Mouse (Mus musculus): ENCODE data around the gene Rfx1. TPM values are rescaled to one million over a fixed set of nuclear protein-coding genes. Genes with fewer than 3 reads are reported as not detected.

Rfx1 gene
- polyA plus RNA-seq, 1 experiment from 2014 or later: 11.3 TPM

DNA sequence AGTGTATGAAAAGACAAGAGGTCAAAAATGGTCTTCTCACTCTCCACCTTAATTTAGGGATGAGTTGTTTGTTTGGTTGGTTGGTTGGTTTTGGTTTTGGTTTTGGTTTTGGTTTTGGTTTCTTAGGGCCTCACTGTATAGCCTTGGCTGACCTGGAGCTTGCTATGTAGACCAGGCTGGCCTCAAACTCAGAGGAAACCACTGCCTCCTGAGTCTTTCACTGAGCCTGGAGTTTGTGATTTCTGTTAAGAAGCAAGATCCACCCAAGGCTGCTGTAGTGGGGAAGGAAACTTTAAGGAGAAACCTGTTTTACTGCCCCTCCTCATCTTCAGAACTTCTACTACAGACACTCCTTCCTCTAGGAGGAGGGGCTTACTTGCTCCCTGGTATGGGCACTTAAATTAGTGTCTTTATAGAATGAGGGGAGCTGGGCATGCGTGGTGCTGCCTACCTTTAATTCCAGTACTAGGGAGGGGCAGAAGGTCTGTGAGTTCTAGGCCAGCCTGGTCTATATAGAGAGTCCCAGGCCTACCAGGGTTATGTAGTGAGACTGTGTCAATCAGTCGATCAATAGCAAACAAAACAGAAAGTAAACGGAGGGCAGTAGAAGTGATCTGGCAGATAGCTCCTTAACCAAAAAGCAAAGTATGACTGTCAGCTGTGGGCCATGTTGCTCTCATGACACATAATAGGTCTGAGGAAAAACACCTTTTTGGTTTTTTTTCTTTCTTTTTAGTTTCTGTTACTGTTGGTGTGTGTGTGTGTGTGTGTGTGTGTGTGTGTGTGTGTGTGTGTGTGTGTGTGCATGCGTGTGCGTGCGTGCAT is 39.8 kb downstream of the Rfx1 start:
- H3K4me1 ChIP-seq (ENCODE audit: control insufficient read depth, insufficient read depth, low read length): peaks cover 16% of the 10 kb centered on the region
- no peaks in the 10 kb centered on the region for H3K27me3 ChIP-seq (ENCODE audit: control insufficient read depth, insufficient read depth, low read depth, low read length)
- H3K27ac ChIP-seq (ENCODE audit: low read length): no peak overlapping the region
- ATAC-seq: no peak
- no peak overlapping the region for H3K4me3 ChIP-seq (ENCODE audit: low read depth, low read length)
- no peak overlapping the region for H3K9ac ChIP-seq (ENCODE audit: low read depth, low read length)
- no peaks in the 10 kb centered on the region for H3K9me3 ChIP-seq (replicated peaks; ENCODE audit: control insufficient read depth, low read length, poor library complexity, severe bottlenecking)
- H3K4me2 ChIP-seq (ENCODE audit: low read length): no peak overlapping the region
- H3K36me3 ChIP-seq (ENCODE audit: control insufficient read depth, insufficient read depth, low read length): peaks cover 3% of the 10 kb centered on the region; the same call in 1 of the 2 replicates
- WGBS: 94% methylated on average over 5 of the region's 6 CpGs

DNA sequence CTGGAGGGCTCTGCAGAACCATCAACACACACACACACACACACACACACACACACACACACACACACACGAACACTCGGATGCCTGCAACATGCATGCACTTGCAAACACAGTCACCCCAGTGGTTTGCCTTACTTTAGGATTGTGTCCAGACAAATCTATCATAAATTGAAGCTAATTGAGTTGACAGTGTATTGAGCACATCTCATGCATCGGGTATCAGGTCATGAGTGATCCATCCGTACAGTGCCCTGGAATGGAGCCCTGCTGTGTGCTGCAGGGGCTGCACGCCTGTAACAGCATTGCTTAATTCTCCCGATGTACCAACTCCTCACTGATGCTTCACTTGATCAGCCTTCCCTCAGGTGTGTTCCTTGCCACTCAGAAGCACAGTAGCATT is 49.0 kb downstream of the Rfx1 start:
- Histone ChIP-seq H3K9ac (ENCODE audit: low read depth, low read length) (no peak overlapping the region), H3K4me2 (ENCODE audit: low read length) (no peak overlapping the region), H3K27me3 (ENCODE audit: control insufficient read depth, insufficient read depth, low read depth, low read length) (no peaks in the 10 kb centered on the region), H3K36me3 (ENCODE audit: control insufficient read depth, insufficient read depth, low read length) (no peaks in the 10 kb centered on the region), H3K27ac (ENCODE audit: low read length) (no peak overlapping the region), H3K9me3 (replicated peaks; ENCODE audit: control insufficient read depth, low read length, poor library complexity, severe bottlenecking) (no peaks in the 10 kb centered on the region), H3K4me3 (ENCODE audit: low read depth, low read length) (no peak overlapping the region), H3K4me1 (ENCODE audit: control insufficient read depth, insufficient read depth, low read length) (no peaks in the 10 kb centered on the region)
- no peak for ATAC-seq
- 79% methylated on average over 6 of the region's 6 CpGs for WGBS

DNA sequence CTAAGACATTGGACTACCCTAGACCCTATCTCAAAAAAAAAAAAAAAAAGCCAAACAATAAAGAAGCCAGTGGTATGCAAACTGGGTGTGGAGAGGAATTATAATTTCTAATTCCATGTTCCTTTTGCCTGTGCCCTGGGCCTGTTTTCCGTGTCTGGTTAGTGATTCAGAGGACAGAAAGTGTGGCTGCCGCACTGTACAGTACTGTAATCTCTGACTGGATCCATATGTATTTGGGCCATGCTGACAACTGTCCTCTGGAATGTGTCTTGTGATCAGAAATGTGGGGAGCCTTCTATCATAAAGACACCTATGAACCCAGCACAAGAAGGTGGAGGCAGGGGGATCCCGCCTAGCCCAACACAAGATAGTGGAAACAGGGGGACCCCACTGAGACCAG is 55.5 kb downstream of the Rfx1 start:
- no peak for ATAC-seq
- Histone ChIP-seq H3K4me2 (ENCODE audit: low read length) (no peak overlapping the region), H3K36me3 (ENCODE audit: control insufficient read depth, insufficient read depth, low read length) (no peaks in the 10 kb centered on the region), H3K4me1 (ENCODE audit: control insufficient read depth, insufficient read depth, low read length) (no peaks in the 10 kb centered on the region), H3K27ac (ENCODE audit: low read length) (no peak overlapping the region), H3K27me3 (ENCODE audit: control insufficient read depth, insufficient read depth, low read depth, low read length) (no peaks in the 10 kb centered on the region), H3K4me3 (ENCODE audit: low read depth, low read length) (no peak overlapping the region), H3K9ac (ENCODE audit: low read depth, low read length) (no peak overlapping the region), H3K9me3 (replicated peaks; ENCODE audit: control insufficient read depth, low read length, poor library complexity, severe bottlenecking) (no peaks in the 10 kb centered on the region)
- WGBS: 90% methylated on average over 3 of the region's 3 CpGs

- 68% methylated on average over 9 of the region's 9 CpGs for WGBS
- H3K9me3 ChIP-seq (replicated peaks; ENCODE audit: control insufficient read depth, low read length, poor library complexity, severe bottlenecking): no peaks in the 10 kb centered on the region
- no peaks in the 10 kb centered on the region for H3K4me1 ChIP-seq (ENCODE audit: control insufficient read depth, insufficient read depth, low read length)
- no peak within 1 kb of the TSS for H3K4me2 ChIP-seq (ENCODE audit: low read length)
- no peak within 1 kb of the TSS for H3K4me3 ChIP-seq (ENCODE audit: low read depth, low read length)
- ATAC-seq: no peak
- H3K27me3 ChIP-seq (ENCODE audit: control insufficient read depth, insufficient read depth, low read depth, low read length): no peaks in the 10 kb centered on the region
- H3K9ac ChIP-seq (ENCODE audit: low read depth, low read length): peak within 1 kb of the TSS; percentile 20; the same call in 1 of the 2 replicates
- no peak within 1 kb of the TSS for H3K27ac ChIP-seq (ENCODE audit: low read length)
- H3K36me3 ChIP-seq (ENCODE audit: control insufficient read depth, insufficient read depth, low read length): no peaks in the 10 kb centered on the region
These were observed 59.0 kb downstream of the Rfx1 start, which contains the start of gene Podnl1 for GRCm38 (mm10) chr8:84125656-84126055. Podnl1 (plus strand) TSS chr8:84125989.

- WGBS: 79% methylated on average over 2 of the region's 2 CpGs
- Histone ChIP-seq H3K27me3 (ENCODE audit: control insufficient read depth, insufficient read depth, low read depth, low read length) (no peaks in the 10 kb centered on the region), H3K27ac (ENCODE audit: low read length) (no peak overlapping the region), H3K4me1 (ENCODE audit: control insufficient read depth, insufficient read depth, low read length) (no peaks in the 10 kb centered on the region), H3K36me3 (ENCODE audit: control insufficient read depth, insufficient read depth, low read length) (no peaks in the 10 kb centered on the region), H3K9me3 (replicated peaks; ENCODE audit: control insufficient read depth, low read length, poor library complexity, severe bottlenecking) (no peaks in the 10 kb centered on the region), H3K9ac (ENCODE audit: low read depth, low read length) (no peak overlapping the region), H3K4me3 (ENCODE audit: low read depth, low read length) (no peak overlapping the region), H3K4me2 (ENCODE audit: low read length) (no peak overlapping the region)
- no peak for ATAC-seq
These were observed 60.1 kb downstream of the Rfx1 start for GRCm38 (mm10) chr8:84126742-84127141.

- H3K4me3 ChIP-seq (ENCODE audit: low read depth, low read length): no peak overlapping the region
- no peak for ATAC-seq
These were observed 60.7 kb downstream of the Rfx1 start for GRCm38 (mm10) chr8:84127202-84127901.

GRCm38 (mm10) chr8:84128277-84128676 is 61.6 kb downstream of the Rfx1 start:
- no peak overlapping the region for H3K4me3 ChIP-seq (ENCODE audit: low read depth, low read length)
- H3K36me3 ChIP-seq (ENCODE audit: control insufficient read depth, insufficient read depth, low read length): peaks cover 7% of the 10 kb centered on the region
- H3K27me3 ChIP-seq (ENCODE audit: control insufficient read depth, insufficient read depth, low read depth, low read length): no peaks in the 10 kb centered on the region
- H3K27ac ChIP-seq (ENCODE audit: low read length): no peak overlapping the region
- H3K9ac ChIP-seq (ENCODE audit: low read depth, low read length): no peak overlapping the region
- no peak overlapping the region for H3K4me2 ChIP-seq (ENCODE audit: low read length)
- H3K4me1 ChIP-seq (ENCODE audit: control insufficient read depth, insufficient read depth, low read length): no peaks in the 10 kb centered on the region
- 63% methylated on average over 8 of the region's 8 CpGs for WGBS
- ATAC-seq: peak; percentile 26; the same call in 1 of the 2 replicates
- H3K9me3 ChIP-seq (replicated peaks; ENCODE audit: control insufficient read depth, low read length, poor library complexity, severe bottlenecking): no peaks in the 10 kb centered on the region

More at GRCm38 (mm10) chr8:84127202-84127901, 60.7 kb downstream of the Rfx1 start:
- Histone ChIP-seq H3K9me3 (replicated peaks; ENCODE audit: control insufficient read depth, low read length, poor library complexity, severe bottlenecking) (no peaks in the 10 kb centered on the region), H3K27me3 (ENCODE audit: control insufficient read depth, insufficient read depth, low read depth, low read length) (no peaks in the 10 kb centered on the region), H3K4me1 (ENCODE audit: control insufficient read depth, insufficient read depth, low read length) (no peaks in the 10 kb centered on the region), H3K9ac (ENCODE audit: low read depth, low read length) (no peak overlapping the region), H3K4me2 (ENCODE audit: low read length) (no peak overlapping the region), H3K36me3 (ENCODE audit: control insufficient read depth, insufficient read depth, low read length) (no peaks in the 10 kb centered on the region), H3K27ac (ENCODE audit: low read length) (no peak overlapping the region)
- 72% methylated on average over 17 of the region's 17 CpGs for WGBS

GRCm38 (mm10) chr8:84130806-84131205 is 64.2 kb downstream of the Rfx1 start:
- no peak; the same call in 1 of the 2 replicates for ATAC-seq
- Histone ChIP-seq H3K9ac (ENCODE audit: low read depth, low read length) (peak overlapping the region; percentile 43), H3K9me3 (replicated peaks; ENCODE audit: control insufficient read depth, low read length, poor library complexity, severe bottlenecking) (no peaks in the 10 kb centered on the region), H3K27me3 (ENCODE audit: control insufficient read depth, insufficient read depth, low read depth, low read length) (no peaks in the 10 kb centered on the region), H3K4me2 (ENCODE audit: low read length) (no peak overlapping the region), H3K27ac (ENCODE audit: low read length) (no peak overlapping the region), H3K36me3 (ENCODE audit: control insufficient read depth, insufficient read depth, low read length) (peaks cover 22% of the 10 kb centered on the region), H3K4me1 (ENCODE audit: control insufficient read depth, insufficient read depth, low read length) (no peaks in the 10 kb centered on the region), H3K4me3 (ENCODE audit: low read depth, low read length) (no peak overlapping the region)
- WGBS: 44% methylated on average over 30 of the region's 30 CpGs

DNA sequence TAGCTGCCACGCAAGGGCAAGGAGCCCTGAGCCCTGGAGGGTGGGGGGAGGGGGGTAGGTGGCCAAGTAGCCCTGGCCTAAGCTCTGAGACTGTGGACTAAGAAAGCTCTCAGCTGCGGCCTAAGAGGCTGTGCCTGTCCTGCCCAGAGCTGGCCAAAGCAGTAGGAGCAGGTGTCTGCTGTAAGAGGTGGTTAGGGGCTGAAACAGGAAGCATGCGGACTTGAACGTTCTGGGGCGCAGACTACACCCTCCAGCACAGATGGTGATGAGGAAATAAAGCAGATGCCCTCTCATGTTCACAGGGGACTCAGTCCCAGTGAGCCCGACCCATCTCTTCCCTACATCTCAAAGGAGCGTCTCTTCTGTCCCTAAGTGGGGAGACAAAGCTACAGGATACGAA is 65.6 kb downstream of the Rfx1 start:
- WGBS: 92% methylated on average over 8 of the region's 8 CpGs
- no peak for ATAC-seq

More for the DNA sequence above, 65.6 kb downstream of the Rfx1 start:
- no peak overlapping the region for H3K27ac ChIP-seq (ENCODE audit: low read length)
- no peaks in the 10 kb centered on the region for H3K27me3 ChIP-seq (ENCODE audit: control insufficient read depth, insufficient read depth, low read depth, low read length)
- no peaks in the 10 kb centered on the region for H3K4me1 ChIP-seq (ENCODE audit: control insufficient read depth, insufficient read depth, low read length)
- peaks cover 30% of the 10 kb centered on the region for H3K36me3 ChIP-seq (ENCODE audit: control insufficient read depth, insufficient read depth, low read length)
- H3K9ac ChIP-seq (ENCODE audit: low read depth, low read length): no peak overlapping the region
- H3K9me3 ChIP-seq (replicated peaks; ENCODE audit: control insufficient read depth, low read length, poor library complexity, severe bottlenecking): no peaks in the 10 kb centered on the region
- no peak overlapping the region for H3K4me3 ChIP-seq (ENCODE audit: low read depth, low read length)
- no peak overlapping the region for H3K4me2 ChIP-seq (ENCODE audit: low read length)

Data from midbrain, embryonic 16.5 days (tissue).